Mouse (Mus musculus) megakaryocyte progenitor cell, adult 5-6 weeks (primary cell): ENCODE results near the gene Gamt. TPM values are rescaled to one million over a fixed set of nuclear protein-coding genes. Genes with fewer than 3 reads are reported as not detected.

Experiments used
- ATAC-seq: replicated peaks from 2 replicates; pipeline ENCODE4 v1.8.0; 2016; ENCODE audit warnings: mild to moderate bottlenecking, moderate TSS enrichment, inconsistent platforms; ENCODE audit not compliant: poor library complexity
- total RNA-seq, 2 experiments: library from RNA; stranded (forward) in 1 of 2; stranded (reverse) in 1 of 2; fragments of 157-497, 149-512 nt in 1 of 2; fragments of 200-1000 nt in 1 of 2; gene quantifications; 2 replicates each; pipeline versions ENCODE4 v1.2.3 to v1.2.4; 2015 to 2017

Gamt gene
- total RNA-seq (2015) = 3.2 and 3.7 TPM in 2 replicates
- 2.5 and 7.4 TPM in 2 replicates for total RNA-seq (2017)

DNA sequence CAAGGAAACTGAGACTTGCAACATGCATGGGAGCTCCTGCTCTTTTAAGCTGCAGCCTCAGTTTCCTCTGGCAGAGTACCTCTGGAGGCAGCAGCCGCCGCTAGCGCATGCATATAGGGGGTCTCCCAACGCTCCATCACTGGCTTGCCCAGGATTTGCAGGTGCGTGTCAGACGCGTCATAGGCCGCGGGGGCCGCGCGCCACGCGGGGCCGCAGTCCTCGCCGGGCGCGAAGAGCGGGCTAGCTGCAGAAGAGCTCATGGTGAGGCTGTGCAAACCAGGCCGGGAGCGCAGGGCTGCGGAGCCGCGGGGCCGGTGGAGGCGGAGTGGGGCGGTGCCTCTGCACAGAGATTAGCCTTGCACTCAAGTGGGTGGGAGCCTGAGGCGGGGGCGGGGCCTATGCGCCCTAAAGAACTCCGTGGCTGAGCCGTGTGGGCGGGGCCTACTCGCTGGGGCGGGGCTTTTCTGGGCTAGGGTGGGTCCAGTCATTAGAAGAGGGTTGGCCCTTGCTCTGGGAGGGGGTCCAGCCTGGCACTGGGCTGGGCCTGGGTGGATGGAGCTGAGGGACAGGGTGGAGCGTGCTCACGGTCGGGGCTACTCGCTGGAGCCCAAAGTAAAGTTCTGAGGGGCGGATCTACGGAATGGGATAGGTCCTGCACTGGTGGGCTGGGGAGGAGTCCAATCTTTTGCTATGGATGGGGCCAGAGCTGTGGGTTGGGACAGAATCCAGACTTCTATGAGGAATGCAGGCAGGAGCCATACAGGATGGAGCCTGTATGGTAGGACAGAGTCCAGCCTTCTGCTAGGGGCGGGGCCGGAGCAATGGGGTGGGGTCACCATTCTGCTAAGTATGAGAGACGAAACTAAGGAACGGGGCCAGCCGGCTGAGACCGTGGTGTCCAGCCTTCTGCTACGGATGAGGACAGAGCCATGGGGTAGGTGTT lies at the start of gene Gamt, which contains the start of gene Dazap1:
TSS of gene Gamt (minus strand) at position 371 of the 943 bp plus-strand sequence.
TSS of gene Dazap1 (plus strand) at position 845 of the 943 bp plus-strand sequence.
- ATAC-seq = peak; percentile 57

DNA sequence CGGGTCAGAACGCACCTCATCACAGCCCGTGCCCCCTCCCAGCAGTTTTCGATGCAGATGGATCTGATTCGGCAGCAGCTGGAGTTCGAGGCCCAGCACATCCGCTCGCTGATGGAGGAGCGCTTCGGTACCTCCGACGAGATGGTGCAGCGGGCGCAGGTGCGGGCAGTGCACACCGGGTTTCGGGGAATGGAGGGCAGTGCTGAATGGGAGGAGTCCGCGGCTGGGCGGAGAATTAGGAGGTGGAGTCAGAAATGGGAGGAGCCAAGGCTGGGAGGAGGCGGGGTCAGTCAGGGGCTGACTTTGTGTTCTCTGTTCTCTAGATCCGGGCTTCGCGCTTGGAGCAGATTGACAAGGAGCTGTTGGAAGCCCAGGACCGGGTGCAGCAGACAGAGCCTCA lies 44.0 kb upstream of the Gamt start:
- peak; percentile 95 for ATAC-seq

DNA sequence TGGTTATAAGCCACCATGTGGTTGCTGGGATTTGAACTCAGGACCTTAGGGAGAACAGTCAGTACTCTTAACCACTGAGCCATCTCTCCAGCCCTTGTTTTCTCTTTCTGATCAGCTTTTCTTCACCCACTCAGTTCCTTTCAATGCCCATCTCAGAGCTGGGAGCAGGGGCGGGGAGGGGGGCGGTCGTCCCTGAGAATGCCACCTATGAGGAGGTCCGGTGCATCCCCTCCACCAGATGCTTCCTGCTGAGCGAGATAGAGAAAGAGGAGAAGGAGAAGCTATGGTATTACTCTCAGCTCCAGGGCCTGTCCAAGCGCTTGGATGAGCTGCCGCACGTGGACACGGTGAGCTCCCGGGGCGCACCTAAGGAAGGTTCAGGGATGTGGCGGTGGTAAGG lies 43.6 kb upstream of the Gamt start:
- peak; percentile 29 for ATAC-seq

DNA sequence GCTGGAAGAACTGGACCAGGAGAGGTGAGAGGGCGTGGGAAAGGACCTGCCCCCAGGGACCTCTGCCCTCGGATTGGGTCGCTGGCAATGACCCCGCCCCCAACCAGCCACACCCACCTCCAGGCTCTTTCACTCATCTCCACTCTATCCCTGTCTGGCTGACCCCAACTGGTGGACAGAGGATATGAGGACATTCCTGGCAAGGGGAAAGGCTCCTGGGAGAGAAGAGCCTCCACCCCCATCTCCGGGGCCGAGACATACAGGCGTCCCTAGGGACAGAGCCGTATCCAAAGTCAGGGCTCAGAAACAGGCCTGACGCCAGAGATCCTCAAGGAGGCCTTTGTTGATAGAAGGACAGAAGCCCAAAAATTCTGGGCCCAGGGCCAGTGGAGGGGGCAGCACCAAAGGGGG lies 41.7 kb upstream of the Gamt start:
- ATAC-seq = no peak

DNA sequence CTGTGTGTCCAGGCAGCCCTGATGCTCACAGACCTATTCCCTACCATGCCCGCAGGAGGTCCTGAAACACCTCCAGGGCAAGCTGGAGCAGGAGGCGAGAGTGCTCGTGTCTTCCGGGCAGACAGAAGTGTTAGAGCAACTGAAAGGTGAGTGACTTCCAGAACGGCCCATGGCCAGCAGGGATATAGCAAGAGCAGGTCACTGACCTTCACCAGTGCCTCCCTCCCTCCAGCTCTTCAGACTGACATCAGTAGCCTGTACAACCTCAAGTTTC lies 41.2 kb upstream of the Gamt start:
- no peak for ATAC-seq

DNA sequence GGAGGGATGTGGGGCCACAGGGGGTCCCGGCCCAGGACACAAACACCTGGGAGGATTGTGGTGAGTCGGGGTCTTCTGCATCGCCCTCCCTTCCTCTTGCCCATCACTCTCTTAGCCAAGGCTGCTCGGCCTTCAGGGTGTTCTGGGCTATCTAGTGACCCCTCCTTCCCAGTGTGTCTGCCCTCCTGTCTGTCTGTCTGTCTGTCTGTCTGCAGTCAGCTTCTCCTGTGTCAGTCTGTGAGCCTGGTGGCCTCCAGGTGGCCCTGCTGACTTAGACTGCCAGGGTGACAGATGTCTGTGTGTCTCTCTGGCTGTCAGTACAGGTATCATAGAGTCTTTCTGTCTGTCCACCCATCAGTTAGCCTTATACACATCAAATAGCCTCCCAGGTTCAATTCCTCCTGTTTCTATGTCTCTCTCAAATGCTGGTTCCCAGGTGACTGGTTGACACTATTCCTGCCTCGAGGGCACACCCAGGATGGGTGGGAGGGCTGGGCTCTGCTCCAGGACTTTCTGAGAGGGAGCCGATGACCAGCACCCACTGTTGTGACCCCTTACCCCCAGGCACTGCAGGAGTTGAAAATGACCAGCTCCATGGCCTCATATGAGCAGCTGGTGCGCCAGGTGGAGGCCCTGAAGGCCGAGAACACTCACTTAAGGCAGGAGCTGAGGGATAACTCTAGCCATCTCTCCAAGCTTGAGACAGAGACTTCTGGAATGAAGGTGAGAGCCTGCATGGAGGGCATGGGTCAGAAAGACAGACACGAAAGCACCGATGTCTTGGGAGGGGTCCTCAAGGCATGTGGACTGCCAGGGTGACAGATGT lies 40.7 kb upstream of the Gamt start:
- no peak for ATAC-seq

DNA sequence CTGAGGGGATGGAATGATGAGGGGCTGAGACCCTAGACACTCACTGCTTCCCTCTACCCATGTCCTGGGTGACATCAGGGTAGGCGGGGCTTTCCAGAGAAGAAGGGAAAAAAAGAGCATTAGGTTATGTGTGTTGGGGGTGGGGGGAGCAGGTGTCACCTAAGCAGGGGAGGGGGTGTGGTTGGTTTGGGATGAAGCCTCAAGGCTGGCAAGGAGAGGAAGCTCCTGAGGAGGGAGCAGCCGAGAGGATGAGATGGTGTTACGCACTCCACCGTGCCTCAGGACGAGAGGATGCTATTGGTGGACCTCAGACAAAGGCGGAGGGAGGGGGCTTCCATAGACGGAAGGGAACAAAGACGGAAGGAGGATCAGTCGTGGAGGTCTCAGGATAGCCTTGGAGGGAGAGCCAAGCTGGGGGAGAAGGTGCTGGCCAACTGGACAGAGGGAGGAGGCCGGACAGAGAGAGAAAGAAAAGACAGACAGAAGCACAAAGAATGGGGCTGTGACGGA lies 39.9 kb upstream of the Gamt start:
- no peak for ATAC-seq

DNA sequence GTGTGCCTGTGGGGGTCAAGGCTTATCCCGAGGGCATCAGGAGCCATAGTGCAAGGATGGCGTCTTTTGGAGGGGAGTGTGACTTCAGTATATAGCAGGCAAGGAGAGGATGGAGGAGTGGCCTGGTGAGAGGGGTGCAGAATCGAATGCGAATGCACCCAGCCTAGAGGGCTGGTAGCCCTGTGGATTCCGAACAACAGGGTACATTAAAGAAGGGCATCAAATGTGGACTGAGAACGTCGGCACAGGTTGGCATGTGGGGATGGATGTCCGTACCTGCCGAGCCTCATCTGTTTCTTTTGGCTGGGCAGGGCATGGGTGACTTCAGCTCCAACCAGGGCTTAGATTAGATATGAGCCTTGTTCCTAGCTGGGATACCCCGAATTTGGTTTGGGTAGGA lies 39.0 kb upstream of the Gamt start:
- no peak for ATAC-seq

DNA sequence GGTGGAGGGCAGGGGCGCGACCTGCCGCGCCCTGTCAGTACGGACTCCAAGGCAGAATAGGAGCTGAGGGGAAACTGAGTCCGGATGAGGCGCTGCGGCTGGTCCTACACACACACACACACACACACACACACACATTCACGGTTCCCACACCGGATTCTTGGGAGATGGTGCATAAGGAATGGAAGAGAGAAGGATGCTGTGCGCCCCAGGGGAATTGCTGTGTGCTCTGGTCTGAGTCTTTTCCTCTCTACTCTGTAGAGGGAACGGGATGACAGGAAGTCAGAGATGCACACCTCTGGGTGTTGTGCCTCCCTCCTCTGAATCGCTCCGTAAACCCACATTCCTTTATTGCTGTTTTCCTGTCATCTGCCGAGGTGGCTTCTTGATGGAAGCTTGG lies 38.5 kb upstream of the Gamt start:
- no peak for ATAC-seq

DNA sequence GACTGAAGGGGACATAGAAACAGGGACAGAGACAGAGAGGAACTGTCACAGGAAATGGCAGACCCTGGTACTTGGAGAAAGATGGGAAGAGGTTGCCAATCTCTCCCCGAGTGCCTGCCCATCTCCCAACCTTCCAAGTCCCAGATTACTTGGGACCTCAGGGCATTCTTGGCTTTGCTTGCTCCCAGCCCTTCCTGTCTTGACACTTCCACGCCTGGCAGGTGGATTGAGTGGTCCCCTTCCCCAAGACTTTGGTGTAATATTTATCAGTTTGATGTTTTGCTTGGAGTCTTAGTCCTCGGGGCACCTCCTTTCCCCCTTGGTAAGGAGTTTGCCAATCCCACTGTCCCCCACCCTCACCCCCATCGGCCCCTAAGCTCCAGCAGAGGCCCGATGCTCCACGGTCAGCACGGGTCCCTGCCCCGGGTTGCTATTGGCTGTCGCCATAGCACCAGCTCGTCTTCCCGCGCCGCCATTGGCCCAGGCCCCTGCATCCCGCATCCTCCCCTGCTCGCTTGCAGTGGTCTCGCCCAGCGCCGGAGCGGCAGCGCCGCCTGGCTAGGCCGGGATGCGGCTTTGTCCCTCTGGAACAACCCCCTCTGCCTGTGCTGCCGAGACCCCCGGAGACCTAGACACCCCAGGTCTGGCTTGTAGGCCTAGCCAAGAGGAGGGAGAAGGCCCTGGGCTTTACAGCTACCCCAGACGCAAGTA lies 37.9 kb upstream of the Gamt start:
- ATAC-seq = no peak

DNA sequence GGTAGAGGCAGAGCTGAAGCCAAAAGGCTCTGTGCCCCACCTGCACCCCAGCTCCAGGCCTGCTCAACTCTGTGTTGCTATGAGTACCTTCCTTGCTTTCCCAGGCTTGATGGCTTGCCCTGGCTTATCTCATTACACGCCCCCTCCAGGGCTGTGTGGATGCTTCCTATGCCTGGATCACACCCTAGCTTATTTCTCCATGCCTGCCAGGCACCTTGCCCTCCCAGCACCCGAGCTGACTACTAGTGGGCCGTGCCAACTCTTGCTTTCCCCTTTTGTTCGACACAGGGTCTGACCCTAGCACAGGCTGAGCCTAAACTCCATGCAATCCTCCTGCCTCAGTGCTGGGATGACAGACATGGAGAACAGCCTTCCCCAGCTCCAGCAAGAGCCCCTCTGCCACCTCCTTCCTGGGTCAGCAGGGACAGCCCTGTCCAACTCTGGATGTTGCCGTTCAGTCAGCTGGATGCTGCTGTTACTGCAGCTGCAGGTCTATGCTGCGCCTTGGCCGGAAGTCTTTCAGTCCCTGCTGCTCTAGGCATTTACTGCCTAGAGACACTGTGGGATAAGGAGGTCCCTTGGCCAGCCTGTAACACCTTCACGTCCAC lies 36.8 kb upstream of the Gamt start:
- no peak for ATAC-seq

DNA sequence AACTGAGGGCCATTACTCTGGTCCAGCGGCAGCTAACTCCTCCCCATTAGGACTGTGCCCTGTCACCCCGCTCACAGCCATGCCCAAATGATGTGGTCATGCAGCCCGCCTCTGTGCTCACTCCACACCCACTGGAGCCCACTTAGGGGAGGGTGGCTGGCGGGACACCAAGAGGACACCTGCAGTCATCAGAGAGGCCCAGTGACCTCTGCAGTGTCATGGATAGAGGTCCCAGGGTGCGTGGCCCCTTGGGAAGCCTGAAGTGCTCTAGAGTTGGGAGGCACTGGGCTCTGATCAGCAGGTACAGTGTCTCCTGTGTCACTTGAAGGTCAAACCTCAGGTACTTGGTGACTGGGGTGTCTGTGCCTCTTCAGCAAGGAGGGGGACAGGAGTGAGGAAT lies 36.0 kb upstream of the Gamt start:
- no peak for ATAC-seq

DNA sequence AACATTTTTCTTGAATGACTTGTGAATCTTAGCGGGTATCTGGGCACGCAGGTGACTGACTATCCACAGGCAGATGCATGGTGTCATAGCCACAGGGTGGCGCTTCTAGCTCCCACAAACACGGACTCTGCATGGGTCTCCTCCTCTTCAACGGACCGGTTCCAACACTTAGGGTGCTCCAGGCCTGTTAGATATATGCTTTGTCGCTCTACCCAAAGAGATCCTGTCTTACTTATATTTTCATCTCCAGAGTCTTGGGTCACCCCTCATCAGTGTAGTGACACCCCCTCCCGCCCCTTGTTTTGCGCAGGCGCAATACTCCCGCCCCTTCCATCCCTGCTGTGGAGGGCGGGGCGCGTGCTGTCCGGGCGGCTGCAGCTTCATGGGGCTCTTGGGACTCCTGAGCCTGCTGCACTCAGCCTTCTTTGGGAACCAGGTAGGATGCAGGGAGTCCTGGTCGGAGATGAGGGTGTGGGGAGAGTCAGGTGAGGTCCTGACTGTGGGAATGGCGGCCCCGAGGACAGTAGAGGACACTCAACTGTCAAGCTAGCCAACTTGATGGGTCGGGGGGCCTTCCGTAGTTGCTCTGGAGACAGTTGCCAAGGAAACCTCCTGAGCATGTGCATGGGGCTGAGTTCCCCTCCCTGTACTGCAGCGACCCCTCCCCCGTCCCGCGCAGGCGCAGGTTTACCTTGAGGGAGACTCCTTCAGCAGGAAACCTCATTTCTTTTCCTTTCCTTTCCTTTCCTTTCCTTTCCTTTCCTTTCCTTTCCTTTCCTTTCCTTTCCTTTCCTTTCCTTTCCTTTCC lies 35.0 kb upstream of the Gamt start, which contains the start of gene Apc2:
TSS of gene Apc2 (plus strand) at position 360 of the 808 bp plus-strand sequence.
- ATAC-seq = peak; percentile 64

DNA sequence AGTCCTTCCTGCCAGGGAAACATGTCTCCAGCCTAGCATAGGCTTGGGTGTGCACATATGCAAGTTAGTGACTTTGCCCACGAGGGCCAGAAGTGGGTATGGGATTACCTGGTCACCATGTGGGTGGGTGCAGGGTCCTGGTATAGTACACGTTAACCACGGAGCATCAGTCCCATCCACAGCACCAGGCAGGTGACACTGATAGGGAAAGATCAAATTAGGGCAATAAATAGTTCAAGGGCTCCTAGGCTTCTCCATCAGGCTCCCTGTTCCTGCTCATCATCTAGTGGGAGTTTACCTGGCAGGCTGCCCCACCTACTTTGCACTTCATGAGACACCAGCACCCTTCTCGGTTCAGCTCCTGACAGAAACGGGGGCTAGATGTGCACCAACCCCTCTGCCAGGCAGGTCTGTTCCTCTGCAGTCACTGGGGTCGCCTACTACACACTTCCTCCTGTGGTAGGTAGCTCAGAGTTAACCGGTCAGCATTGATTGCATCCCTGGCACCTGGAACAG lies 34.0 kb upstream of the Gamt start:
- no peak for ATAC-seq

DNA sequence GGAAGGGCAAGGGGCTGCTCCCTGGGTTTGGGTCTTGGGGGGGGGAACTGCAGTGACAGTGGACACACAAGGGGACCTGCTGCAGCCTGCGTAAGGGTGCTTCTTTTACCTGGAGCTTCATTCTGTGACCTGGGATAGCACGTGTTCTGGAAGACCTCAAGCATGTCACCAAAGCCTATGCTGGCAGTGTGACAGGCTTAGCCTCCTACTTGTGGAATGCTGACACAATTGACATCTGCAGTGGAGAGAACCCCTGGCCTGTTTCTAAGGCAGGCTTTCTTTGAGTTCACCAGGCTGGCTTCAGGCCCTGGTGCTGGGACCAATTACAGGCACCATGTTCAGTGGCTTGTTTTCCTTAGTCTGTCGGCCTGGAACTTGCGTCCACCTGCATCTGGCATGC lies 33.5 kb upstream of the Gamt start:
- ATAC-seq = no peak

DNA sequence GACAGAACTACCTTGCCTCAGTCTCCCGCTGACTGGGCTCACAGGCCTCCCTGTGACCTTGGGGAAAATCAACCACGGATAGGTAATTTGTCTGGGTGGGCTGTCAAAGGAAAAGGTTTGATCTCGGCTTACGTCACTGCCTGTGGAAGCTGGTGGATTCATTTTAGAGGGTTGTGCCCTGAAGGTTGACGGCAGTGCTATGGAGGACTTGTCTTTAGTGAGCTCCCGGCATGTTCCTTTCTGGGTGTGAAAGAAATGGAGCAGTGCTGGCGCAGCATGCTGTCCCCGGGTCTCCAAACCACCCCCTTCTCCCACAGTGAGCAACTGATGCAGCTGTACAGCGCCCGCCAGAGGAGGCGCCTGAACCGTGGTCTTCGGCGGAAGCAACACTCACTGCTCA lies 32.5 kb upstream of the Gamt start:
- ATAC-seq = no peak

DNA sequence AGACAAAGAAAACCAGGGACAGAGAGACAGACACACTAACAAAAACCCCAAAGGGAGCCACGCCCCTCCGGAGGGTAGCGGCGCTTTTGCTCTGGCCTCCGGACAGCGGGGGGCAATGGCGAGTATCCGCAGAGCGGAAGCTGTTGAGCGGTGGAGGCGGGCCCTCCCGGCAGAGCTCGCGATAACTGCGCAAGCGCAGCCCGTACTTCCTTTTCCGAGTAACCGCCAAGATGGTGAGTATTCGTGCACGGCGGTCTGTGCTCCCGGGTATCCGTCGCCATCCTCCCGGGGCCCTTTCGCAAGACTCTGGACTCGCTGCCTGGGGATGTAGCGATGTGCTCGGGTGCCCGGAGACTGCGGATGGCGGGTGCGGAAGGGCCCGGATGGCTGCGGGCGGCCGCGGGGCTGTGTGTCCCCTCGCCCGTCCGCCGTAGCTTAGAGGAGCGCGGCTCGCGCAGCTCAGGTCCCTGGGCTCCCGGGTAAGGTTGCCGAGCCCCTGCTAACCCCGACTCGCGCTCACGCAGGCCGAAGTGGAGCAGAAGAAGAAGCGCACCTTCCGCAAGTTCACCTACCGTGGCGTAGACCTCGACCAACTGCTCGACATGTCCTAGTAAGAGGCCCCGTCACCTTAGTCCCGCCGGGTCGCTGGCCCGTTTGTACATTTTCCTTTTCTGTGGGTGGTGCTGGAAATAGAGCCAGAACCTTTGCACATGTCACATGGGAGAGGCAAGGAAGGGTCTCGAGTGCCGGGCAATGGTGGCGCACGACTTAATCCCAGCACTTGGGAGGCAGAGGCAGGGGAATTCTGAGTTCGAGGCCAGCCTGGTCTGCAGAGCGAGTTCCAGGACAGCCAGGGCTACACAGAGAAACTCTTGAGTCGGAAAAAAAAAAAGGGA lies 31.7 kb upstream of the Gamt start, which contains the start of gene Rps15:
TSS of gene Rps15 (plus strand) at position 203 of the 896 bp plus-strand sequence.
- ATAC-seq = peak; percentile 83

DNA sequence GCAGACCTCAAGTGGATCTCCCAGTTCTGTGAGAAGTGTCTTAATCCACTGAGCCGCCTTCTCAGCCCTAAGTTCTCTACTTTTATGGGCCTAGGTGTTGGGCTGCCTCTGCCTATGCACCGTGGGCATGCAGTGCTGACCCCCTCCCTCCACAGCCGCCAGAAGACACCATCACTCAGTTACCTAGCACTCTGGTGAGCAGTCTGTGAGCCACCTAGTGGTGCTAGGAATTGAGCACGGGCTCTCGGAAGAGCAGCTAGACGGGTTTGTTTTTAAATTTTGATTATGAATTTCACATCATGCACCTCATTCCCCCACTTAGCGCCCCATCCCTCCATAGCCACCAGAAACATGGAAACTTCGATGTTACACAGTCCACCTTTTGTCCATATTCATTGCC lies 27.8 kb upstream of the Gamt start:
- no peak for ATAC-seq
